Mouse (Mus musculus) erythroblast, embryonic 14.5 days (primary cell): ENCODE data around the gene Gm10778.

Source experiments
- GATA1 ChIP-seq: IDR thresholded peaks from 2 replicates; pipeline ENCODE4 v1.6.1; 2012; ENCODE audit warnings: low read length, inconsistent platforms, mixed read lengths
- TAL1 ChIP-seq: IDR thresholded peaks from 3 replicates; pipeline ENCODE4 v1.6.1; 2012; ENCODE audit warnings: low read length, inconsistent platforms, mixed read lengths

DNA sequence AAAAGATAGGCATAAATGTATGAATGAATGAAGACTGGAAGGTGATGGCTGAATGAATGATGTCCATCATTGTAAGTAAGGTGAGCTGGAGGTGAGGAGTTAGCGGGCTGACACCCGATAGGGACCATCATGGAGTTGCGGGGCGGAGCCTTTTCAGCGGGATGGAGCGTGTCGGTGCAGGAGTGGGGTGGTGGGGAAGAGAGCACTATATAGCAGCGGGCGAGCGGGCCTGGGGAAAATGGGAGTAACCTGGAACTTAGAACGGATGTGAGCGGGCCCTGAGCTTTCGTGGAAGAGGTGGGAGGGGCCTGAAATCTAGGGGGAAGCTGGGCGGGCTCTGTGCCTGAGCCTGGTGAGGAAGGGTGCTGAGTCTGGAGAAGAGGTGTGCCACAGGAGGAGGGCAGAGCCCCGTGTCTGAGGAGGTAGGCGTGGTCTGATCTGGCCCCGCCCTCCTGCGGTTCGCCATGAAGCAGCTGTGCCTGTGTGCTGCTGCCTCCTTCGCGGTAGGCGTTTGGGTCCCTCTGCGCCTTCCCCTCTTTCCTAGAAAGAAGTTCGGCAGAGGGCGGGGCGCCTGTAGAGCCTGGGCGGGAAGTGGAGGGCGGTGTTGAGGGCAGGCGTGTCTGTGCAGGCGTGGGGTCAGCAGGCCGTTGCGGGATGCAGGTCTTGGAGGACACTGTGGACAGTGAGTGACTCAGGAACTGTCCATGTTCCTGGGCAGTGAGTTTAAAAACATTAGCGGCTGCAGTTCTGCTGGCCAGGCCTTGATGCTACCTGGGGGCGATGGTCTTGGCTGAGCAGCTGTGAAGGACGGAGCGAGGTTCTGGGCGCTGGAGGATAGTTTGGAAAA, 15.4 kb upstream of the Gm10778 start:
- TF ChIP-seq GATA1 (no peak), TAL1 (no peak)
